In the genomic region with DNA sequence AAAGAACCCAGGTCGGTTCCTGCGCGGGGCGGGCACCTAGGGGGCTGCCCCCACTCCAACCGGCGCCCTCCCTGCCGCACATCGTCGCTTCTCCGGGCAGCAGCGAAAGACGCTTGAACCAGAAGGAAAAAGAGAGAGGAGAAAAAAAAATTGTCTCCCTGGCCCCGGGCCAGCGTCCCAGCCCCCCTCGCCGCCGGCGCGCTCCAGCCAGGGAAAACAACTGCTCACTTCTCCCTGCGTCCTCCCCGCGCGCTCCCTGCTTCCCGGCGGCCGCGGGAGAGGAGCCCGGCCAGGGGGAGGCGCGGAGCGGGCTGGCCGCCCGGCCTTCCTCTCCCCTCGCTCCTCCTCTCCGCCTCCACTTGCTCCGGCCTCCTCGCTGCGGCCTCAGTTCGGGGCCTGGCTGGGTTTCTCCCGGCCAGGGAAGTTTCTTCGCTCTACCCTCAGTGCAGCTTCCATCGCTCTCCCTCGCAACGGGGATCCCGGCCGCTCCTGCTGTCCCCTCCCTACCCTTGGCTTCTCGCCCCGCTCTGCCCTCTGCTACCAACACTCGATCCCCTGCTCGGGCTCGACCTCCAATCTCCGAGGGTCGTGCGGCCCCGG, we compare ENCODE assay signal across 8 mouse cellular contexts. TPM values are rescaled to one million over a fixed set of nuclear protein-coding genes. Genes with fewer than 3 reads are reported as not detected.
DNase-seq lines count a peak whose midpoint lies in the region; ATAC-seq and TF ChIP-seq lines count a peak whose summit lies in the region.

No protein-coding gene starts in this region.

- peak overlapping the region; percentile 95 for H3K9ac ChIP-seq in heart, embryonic 12.5 days
- peak overlapping the region; percentile 94 for H3K9ac ChIP-seq in kidney, embryonic 16.5 days (replicated peaks; ENCODE audit: low read length)
- peak overlapping the region; percentile 62 for H3K9ac ChIP-seq in liver, embryonic 12.5 days

- no peak for TF ChIP-seq POLR2A in bone marrow, adult 2 months (IDR thresholded peaks at IDR 0.05; ENCODE audit: borderline replicate concordance, control insufficient read depth, low read depth, low read length)

- TF ChIP-seq CTCF in bone marrow, adult 2 months (IDR thresholded peaks at IDR 0.05; ENCODE audit: control insufficient read depth, insufficient read depth, low read length): no peak

- H3K36me3 ChIP-seq in heart, embryonic 12.5 days: no peaks in the 10 kb centered on the region
- no peaks in the 10 kb centered on the region for H3K36me3 ChIP-seq in kidney, embryonic 16.5 days (ENCODE audit: insufficient read depth, low read length)
- H3K36me3 ChIP-seq in liver, embryonic 12.5 days: no peaks in the 10 kb centered on the region

- H3K4me3 ChIP-seq in bone marrow, adult 2 months (replicated peaks; ENCODE audit: control insufficient read depth, low read depth, low read length): no peak overlapping the region
- H3K4me3 ChIP-seq in heart, embryonic 12.5 days: peak overlapping the region; percentile 80
- peak overlapping the region; percentile 76 for H3K4me3 ChIP-seq in kidney, embryonic 16.5 days (ENCODE audit: low read length)
- H3K4me3 ChIP-seq in liver, embryonic 12.5 days: peak overlapping the region; percentile 54

- H3K4me1 ChIP-seq in bone marrow, adult 2 months (ENCODE audit: control insufficient read depth, insufficient read depth, low read length): no peaks in the 10 kb centered on the region
- H3K4me1 ChIP-seq in heart, embryonic 12.5 days (replicated peaks): peaks cover 44% of the 10 kb centered on the region
- peaks cover 48% of the 10 kb centered on the region for H3K4me1 ChIP-seq in kidney, embryonic 16.5 days (ENCODE audit: insufficient read depth, low read length)
- H3K4me1 ChIP-seq in liver, embryonic 12.5 days: peaks cover 38% of the 10 kb centered on the region

- H3K9me3 ChIP-seq in heart, embryonic 12.5 days (replicated peaks): no peaks in the 10 kb centered on the region
- no peaks in the 10 kb centered on the region for H3K9me3 ChIP-seq in kidney, embryonic 16.5 days (ENCODE audit: low read length)
- H3K9me3 ChIP-seq in liver, embryonic 12.5 days (replicated peaks): no peaks in the 10 kb centered on the region

- peak overlapping the region; percentile 95 for H3K4me2 ChIP-seq in heart, embryonic 12.5 days
- peak overlapping the region; percentile 99 for H3K4me2 ChIP-seq in kidney, embryonic 16.5 days (replicated peaks; ENCODE audit: low read depth, low read length)
- H3K4me2 ChIP-seq in liver, embryonic 12.5 days: peak overlapping the region; percentile 69

- H3K27ac ChIP-seq in bone marrow, adult 2 months (ENCODE audit: control insufficient read depth, insufficient read depth, low read depth, low read length, poor library complexity): peak overlapping the region; percentile 4; the same call in 1 of the 2 replicates
- peak overlapping the region; percentile 91 for H3K27ac ChIP-seq in heart, embryonic 12.5 days (ENCODE audit: poor library complexity, severe bottlenecking)
- peak overlapping the region; percentile 78 for H3K27ac ChIP-seq in kidney, embryonic 16.5 days (ENCODE audit: low read length)
- H3K27ac ChIP-seq in liver, embryonic 12.5 days: no peak overlapping the region

- DNase-seq in 3134 (ENCODE audit: extremely low read depth, insufficient read length, low spot score): peak; percentile 86
- peak; percentile 66 for DNase-seq in fibroblast of lung, adult 2 months (ENCODE audit: low read depth)
- peak; percentile 76 for DNase-seq in neural tube, embryonic 10.5 days (ENCODE audit: extremely low spot score, low spot score)
- peak; percentile 74 for DNase-seq in urinary bladder, postnatal 25 days (ENCODE audit: low spot score)

- ATAC-seq in heart, embryonic 12.5 days (ENCODE audit: insufficient number of reproducible peaks, low FRiP score): peak; percentile 52
- peak; percentile 73; the same call in 1 of the 2 replicates for ATAC-seq in kidney, embryonic 16.5 days (ENCODE audit: low FRiP score, low TSS enrichment)
- ATAC-seq in liver, embryonic 12.5 days: no peak

- H3K27me3 ChIP-seq in heart, embryonic 12.5 days (replicated peaks): peaks cover 50% of the 10 kb centered on the region
- H3K27me3 ChIP-seq in kidney, embryonic 16.5 days (ENCODE audit: insufficient read depth, low read length): no peaks in the 10 kb centered on the region
- peaks cover 97% of the 10 kb centered on the region for H3K27me3 ChIP-seq in liver, embryonic 12.5 days (replicated peaks)

- 1% methylated on average over 54 of the region's 55 CpGs for WGBS in bone marrow, adult 2 months
- WGBS in heart, embryonic 12.5 days: 1% methylated on average over 52 of the region's 55 CpGs
- under 1% methylated on average over 42 of the region's 55 CpGs for WGBS in kidney, embryonic 16.5 days
- WGBS in liver, embryonic 12.5 days (ENCODE audit: insufficient replicate concordance): under 1% methylated on average over 55 of the region's 55 CpGs

RNA-seq across cellular contexts. Expression of a gene that starts 1.0 kb away (rescaled TPM):
- polyA plus RNA-seq in bone marrow, adult 2 months (2011; ENCODE audit: insufficient read depth, insufficient read length, low replicate concordance, missing spikeins): 10.5 and 13.4 TPM in 2 replicates
- polyA plus RNA-seq in heart, embryonic 12.5 days (2016; fragmentation: Nextera tagmentation; extraction: Ambion mirVana): 24.3 and 27.7 TPM in 2 replicates
- polyA plus RNA-seq in kidney, embryonic 16.5 days (2015; fragmentation: Nextera tagmentation; extraction: Ambion mirVana): 18.1 and 21.5 TPM in 2 replicates
- 3.7 and 3.8 TPM in 2 replicates for polyA plus RNA-seq in liver, embryonic 12.5 days (2016; fragmentation: Nextera tagmentation; extraction: Ambion mirVana)

RNA-seq across cellular contexts. Expression of a gene that starts 12.3 kb away (rescaled TPM):
- 33.5 and 37.8 TPM in 2 replicates for polyA plus RNA-seq in bone marrow, adult 2 months (2011; ENCODE audit: insufficient read depth, insufficient read length, low replicate concordance, missing spikeins)
- 78.9 and 81.3 TPM in 2 replicates for polyA plus RNA-seq in heart, embryonic 12.5 days (2016; fragmentation: Nextera tagmentation; extraction: Ambion mirVana)
- polyA plus RNA-seq in kidney, embryonic 16.5 days (2015; fragmentation: Nextera tagmentation; extraction: Ambion mirVana): 93.4 and 97.9 TPM in 2 replicates
- polyA plus RNA-seq in liver, embryonic 12.5 days (2016; fragmentation: Nextera tagmentation; extraction: Ambion mirVana): 45.1 and 45.3 TPM in 2 replicates

RNA-seq across cellular contexts. Expression of a gene that starts 15.6 kb away (rescaled TPM):
- 130 and 224 TPM in 2 replicates for polyA plus RNA-seq in bone marrow, adult 2 months (2011; ENCODE audit: insufficient read depth, insufficient read length, low replicate concordance, missing spikeins)
- polyA plus RNA-seq in heart, embryonic 12.5 days (2016; fragmentation: Nextera tagmentation; extraction: Ambion mirVana): 121 and 123 TPM in 2 replicates
- polyA plus RNA-seq in kidney, embryonic 16.5 days (2015; fragmentation: Nextera tagmentation; extraction: Ambion mirVana): 19.5 and 25.0 TPM in 2 replicates
- 122 and 124 TPM in 2 replicates for polyA plus RNA-seq in liver, embryonic 12.5 days (2016; fragmentation: Nextera tagmentation; extraction: Ambion mirVana)

RNA-seq across cellular contexts. Expression of a gene that starts 29.5 kb away (rescaled TPM):
- 26.8 and 38.8 TPM in 2 replicates for polyA plus RNA-seq in bone marrow, adult 2 months (2011; ENCODE audit: insufficient read depth, insufficient read length, low replicate concordance, missing spikeins)
- 68.1 and 68.9 TPM in 2 replicates for polyA plus RNA-seq in heart, embryonic 12.5 days (2016; fragmentation: Nextera tagmentation; extraction: Ambion mirVana)
- polyA plus RNA-seq in kidney, embryonic 16.5 days (2015; fragmentation: Nextera tagmentation; extraction: Ambion mirVana): 82.9 and 85.3 TPM in 2 replicates
- 38.3 and 39.7 TPM in 2 replicates for polyA plus RNA-seq in liver, embryonic 12.5 days (2016; fragmentation: Nextera tagmentation; extraction: Ambion mirVana)

RNA-seq across cellular contexts. Expression of a gene that starts 37.6 kb away (rescaled TPM):
- not detected in 2 replicates for polyA plus RNA-seq in bone marrow, adult 2 months (2011; ENCODE audit: insufficient read depth, insufficient read length, low replicate concordance, missing spikeins)
- polyA plus RNA-seq in heart, embryonic 12.5 days (2016; fragmentation: Nextera tagmentation; extraction: Ambion mirVana): 0.17 TPM in 1 of 2 replicates, not detected in the other
- 0.15 and 0.23 TPM in 2 replicates for polyA plus RNA-seq in kidney, embryonic 16.5 days (2015; fragmentation: Nextera tagmentation; extraction: Ambion mirVana)
- 0.18 and 0.19 TPM in 2 replicates for polyA plus RNA-seq in liver, embryonic 12.5 days (2016; fragmentation: Nextera tagmentation; extraction: Ambion mirVana)
